Mouse (Mus musculus) naive thymus-derived CD4-positive, alpha-beta T cell, adult 2 months (primary cell): ENCODE measurements around the gene Csrnp1.

Experiments
- DNase-seq: peaks from one replicate; pipeline ENCODE4 v3.0.0-alpha.2; 2011; ENCODE audit warnings: low read depth

The Csrnp1 gene

GRCm38 (mm10) chr9:119977557-119978060, 6.8 kb downstream of the Csrnp1 start:
- DNase-seq: no peak

DNA sequence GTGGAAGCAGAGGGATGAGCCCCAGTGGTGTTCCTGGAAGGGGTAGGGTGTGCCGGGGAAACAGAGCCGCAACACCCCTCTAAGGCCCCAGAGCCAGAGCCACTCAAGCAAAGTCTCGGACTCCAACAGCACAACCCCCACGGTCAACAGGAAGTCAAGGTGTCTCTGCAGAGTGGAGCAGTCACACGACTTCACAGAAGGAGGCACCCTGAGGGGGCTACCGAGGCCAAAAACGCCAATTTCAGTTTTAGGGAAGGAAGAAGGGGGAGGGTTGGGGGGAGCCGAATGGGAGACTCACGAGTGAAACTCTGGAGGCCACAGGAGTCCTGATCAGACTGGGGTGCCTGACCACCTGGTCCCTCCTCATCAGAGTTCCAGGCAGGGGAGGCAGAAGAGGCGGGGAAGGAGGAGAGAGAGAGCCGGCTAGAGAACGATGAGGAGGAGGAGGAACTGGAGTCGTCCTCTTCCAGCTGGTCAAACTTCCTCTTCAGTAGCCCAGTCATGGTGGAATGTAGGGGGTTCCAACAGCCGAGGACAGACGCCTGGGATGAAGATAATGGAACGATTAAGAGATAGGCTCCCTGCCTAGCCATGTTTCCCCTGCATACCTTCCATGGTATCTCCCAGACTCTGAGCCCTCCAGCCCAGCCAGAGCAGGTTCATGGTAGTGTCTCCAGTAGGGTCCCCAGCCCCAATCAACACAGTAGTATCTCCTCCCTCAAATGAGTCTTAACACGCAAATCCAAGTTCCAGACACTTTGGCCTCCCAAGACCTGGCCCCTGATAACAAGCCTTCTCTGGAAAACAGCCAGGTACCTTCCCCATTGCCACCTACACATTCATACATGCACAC, 7.5 kb downstream of the Csrnp1 start:
- peak; percentile 51 for DNase-seq

DNA sequence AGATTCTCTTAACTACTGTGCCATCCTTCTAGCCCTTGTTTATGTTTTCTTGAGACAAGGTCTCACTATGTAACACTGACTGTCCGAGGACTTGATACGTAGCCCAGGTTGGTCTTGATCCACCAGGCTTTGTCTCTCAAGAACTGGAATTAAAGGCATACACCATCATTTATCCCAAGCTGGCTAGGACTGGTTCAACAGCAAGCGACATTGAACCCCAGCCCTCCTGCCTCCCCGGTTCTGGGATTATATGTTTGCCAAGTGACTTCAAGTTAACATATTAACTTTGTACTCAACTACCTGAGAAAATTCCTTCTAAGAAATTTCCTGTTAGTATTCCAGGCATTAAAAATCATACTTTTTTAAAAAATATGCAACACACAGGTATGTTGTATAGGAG, 9.2 kb downstream of the Csrnp1 start:
- no peak for DNase-seq

DNA sequence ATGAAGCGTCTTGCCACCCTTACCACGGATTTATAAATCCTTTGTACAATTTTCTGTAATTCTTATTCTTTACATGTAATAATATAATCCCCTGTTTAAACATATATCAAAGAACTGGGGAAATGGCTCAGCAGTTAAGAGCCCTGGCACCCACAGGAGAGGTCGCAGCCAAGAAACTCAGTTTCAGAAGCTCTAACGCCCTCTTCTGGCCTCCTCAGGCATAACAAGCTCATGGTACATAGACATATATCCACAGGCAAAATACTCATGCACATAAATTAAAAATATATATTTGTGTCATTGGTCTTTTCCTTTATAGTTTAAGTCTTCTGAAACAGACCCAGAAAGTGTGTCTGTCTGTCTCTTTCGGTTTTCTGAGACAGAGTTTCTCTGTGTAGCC, 9.8 kb downstream of the Csrnp1 start:
- DNase-seq: peak; percentile 57

- peak; percentile 74 for DNase-seq
These were observed 10.5 kb downstream of the Csrnp1 start for GRCm38 (mm10) chr9:119973869-119974520.

DNA sequence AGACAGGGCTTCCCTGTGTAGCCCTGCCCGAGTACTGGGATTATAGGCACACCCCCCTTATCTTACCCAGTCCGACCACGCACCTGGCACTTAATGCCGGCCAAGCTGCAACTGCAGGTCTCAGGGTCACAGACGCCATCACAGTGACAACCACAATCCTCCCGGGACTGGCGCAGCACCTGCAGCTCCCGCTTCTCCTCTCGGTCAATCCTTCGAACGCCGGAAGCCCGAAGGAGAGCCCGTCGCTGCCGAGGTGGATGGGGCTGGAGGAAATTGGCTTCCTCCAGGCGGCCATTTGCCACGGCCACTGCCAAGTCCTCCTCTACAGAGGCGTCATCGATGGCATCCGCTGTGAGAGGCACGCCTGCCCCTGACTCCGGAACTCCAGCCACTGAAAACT, 11.2 kb downstream of the Csrnp1 start:
- DNase-seq: no peak

GRCm38 (mm10) chr9:119972582-119972981, 11.9 kb downstream of the Csrnp1 start:
- no peak for DNase-seq

DNA sequence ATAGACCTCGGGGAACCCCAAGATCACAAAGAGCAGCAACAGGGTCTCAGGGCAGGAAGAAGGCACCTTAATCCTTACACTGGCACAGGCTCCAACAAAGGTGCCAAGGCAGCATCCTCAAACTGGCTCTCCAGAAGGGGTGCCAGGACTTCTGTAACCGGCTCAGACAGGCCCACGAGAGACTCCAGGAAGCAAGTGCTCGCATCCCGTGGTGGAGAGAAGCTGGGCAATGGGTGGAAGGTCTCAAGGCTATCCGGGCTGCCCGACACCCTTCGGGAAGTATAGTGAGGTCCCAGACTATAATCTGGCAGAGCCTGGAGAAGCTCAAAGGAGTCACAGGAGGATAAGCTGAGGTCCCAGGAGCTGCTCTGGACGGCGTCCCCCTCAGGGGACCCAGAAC, 12.3 kb downstream of the Csrnp1 start:
- no peak for DNase-seq

GRCm38 (mm10) chr9:119970763-119971656, 13.4 kb downstream of the Csrnp1 start:
- DNase-seq: no peak

- DNase-seq: peak; percentile 66
These were observed 14.2 kb downstream of the Csrnp1 start for GRCm38 (mm10) chr9:119970221-119970620.

DNA sequence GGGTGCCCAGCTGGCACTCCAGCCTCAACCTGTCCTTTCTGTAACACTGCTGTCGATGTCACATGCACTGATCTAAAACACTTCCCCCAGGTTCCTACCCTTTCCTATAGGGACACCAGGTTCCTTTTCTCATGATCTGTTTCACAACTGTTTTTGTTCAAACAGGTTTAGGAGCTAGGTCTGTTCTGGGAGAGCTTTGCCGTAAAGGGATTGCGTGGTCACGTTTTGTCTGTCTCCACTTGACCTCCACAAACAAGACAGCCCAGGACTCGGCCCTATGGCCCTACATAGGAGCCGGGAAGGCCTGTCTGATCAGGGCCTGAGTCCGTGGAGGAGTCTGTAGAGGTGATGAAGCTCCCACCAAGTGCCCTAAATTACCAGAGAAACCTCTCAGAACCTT, 14.6 kb downstream of the Csrnp1 start:
- no peak for DNase-seq

GRCm38 (mm10) chr9:119966221-119966910, 18.1 kb downstream of the Csrnp1 start:
- DNase-seq: no peak

DNA sequence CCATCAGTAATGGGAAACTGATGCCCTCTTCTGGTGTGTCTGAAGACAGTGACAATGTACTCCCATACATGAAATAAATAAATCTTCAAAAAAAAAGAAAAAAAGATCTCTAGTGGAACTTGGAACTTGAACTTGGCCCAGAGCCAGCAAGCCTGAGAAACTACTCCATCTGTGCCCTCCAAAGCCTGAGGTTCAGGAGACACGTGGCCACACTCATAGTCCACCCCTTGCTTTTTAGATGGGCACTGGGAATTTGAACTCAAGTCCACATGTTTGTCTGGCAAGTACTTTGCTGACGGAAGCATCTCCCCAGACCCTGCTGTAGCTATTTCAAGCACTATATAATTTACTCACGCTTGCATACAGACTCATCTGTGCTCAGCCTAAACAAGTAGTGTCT, 19.3 kb downstream of the Csrnp1 start:
- DNase-seq: no peak

DNA sequence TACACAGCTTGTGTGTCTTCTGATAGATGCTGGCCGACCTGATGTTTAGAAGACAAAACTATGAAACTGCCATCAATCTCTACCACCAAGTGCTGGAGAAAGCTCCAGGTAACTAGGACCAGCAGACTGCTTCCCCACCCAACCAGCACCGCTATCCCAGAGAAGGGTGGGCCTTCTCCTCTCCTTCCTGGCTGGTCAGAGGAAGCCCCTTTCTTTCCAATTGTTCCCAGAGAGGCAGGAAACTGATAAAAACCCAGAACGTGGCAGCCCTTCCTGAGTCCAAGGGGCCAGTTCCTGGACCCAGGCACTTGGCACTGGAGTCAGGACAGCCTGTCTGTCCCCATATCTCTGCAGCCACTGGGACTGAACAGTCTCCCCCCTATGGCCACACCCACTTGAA, 20.3 kb downstream of the Csrnp1 start:
- DNase-seq: no peak

- DNase-seq: peak; percentile 85
These were observed 21.3 kb downstream of the Csrnp1 start for GRCm38 (mm10) chr9:119962987-119963667.

GRCm38 (mm10) chr9:119962216-119962615, 22.2 kb downstream of the Csrnp1 start:
- DNase-seq: no peak

- no peak for DNase-seq
These were observed 25.6 kb downstream of the Csrnp1 start for GRCm38 (mm10) chr9:119958835-119959234.

- DNase-seq: no peak
These were observed 33.1 kb downstream of the Csrnp1 start for GRCm38 (mm10) chr9:119951388-119951787.

DNA sequence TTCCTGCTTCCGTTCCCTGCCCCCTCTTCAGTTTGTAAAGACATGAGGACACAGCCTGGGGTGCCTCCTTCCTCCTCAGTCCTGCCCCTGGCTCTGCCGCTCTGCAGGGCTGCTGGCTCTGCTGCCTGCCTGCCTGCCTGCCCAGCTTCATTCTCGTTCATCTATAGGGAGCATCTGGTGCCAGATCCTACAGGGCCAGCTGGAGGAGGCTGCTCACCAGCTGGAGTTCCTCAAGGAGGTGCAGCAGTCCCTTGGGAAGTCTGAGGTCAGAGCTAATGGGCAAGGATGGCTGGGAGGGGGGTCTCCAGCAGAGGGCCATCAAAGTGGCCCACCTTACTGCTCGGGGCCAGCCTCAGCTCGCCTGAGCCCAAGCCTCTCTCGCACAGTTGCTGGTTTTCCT, 34.0 kb downstream of the Csrnp1 start:
- no peak for DNase-seq

- no peak for DNase-seq
These were observed 35.7 kb downstream of the Csrnp1 start for GRCm38 (mm10) chr9:119948804-119949203.
